Mouse (Mus musculus) layer of hippocampus, postnatal 10 days (tissue): ENCODE measurements around the gene Tulp4. TPM values are rescaled to one million over a fixed set of nuclear protein-coding genes. Genes with fewer than 3 reads are reported as not detected.
A peak's percentile ranks its signal among the peaks of the same experiment; 100 is the strongest.
"Not testable (repeated sequence)": the region's sequence is repeated elsewhere in the genome, so short reads cannot be mapped to it uniquely, and the experiment has no call there.

Experiments
- DNase-seq, 2 experiments: peaks; one replicate each; pipeline ENCODE4 v3.0.0; 2021; ENCODE audit warnings: low spot score in 2 of 2
- total RNA-seq, 2 experiments: library from RNA; stranded (reverse); gene quantifications; 2 replicates each; pipeline ENCODE4 v1.2.3; 2021

Tulp4 gene
- total RNA-seq, 2 experiments from 2014 or later = 292 to 299 TPM

- DNase-seq = no peak
Observed at GRCm38 (mm10) chr17:6186651-6187050, 80.4 kb downstream of the Tulp4 start.

- DNase-seq = no peak
Observed at GRCm38 (mm10) chr17:6187183-6187582, 80.9 kb downstream of the Tulp4 start.

GRCm38 (mm10) chr17:6189207-6189606 lies 83.0 kb downstream of the Tulp4 start:
- no peak for DNase-seq

GRCm38 (mm10) chr17:6192275-6192674 lies 86.0 kb downstream of the Tulp4 start:
- no peak for DNase-seq

- DNase-seq = no peak
Observed at GRCm38 (mm10) chr17:6195390-6195789, 89.2 kb downstream of the Tulp4 start.

GRCm38 (mm10) chr17:6197491-6197890 lies 91.3 kb downstream of the Tulp4 start:
- no peak for DNase-seq

GRCm38 (mm10) chr17:6198670-6199069 lies 92.4 kb downstream of the Tulp4 start:
- DNase-seq = no peak

GRCm38 (mm10) chr17:6199166-6199565 lies 92.9 kb downstream of the Tulp4 start:
- DNase-seq = no peak

- no peak for DNase-seq
Observed at GRCm38 (mm10) chr17:6201522-6202250, 95.4 kb downstream of the Tulp4 start.

GRCm38 (mm10) chr17:6202389-6203110 lies 96.3 kb downstream of the Tulp4 start:
- DNase-seq = no peak

- no peak for DNase-seq
Observed at GRCm38 (mm10) chr17:6203126-6203525, 96.9 kb downstream of the Tulp4 start.

- DNase-seq = no peak
Observed at GRCm38 (mm10) chr17:6203795-6204194, 97.6 kb downstream of the Tulp4 start.

- no peak for DNase-seq
Observed at GRCm38 (mm10) chr17:6211721-6212120, 105.5 kb downstream of the Tulp4 start.

GRCm38 (mm10) chr17:6215640-6216039 lies 109.4 kb downstream of the Tulp4 start:
- no peak for DNase-seq

- DNase-seq = no peak
Observed at GRCm38 (mm10) chr17:6216514-6216913, 110.3 kb downstream of the Tulp4 start.

GRCm38 (mm10) chr17:6232633-6233032 lies 126.4 kb downstream of the Tulp4 start:
- not testable (repeated sequence) for DNase-seq

GRCm38 (mm10) chr17:6251298-6251697 lies 145.1 kb downstream of the Tulp4 start:
- not testable (repeated sequence) for DNase-seq

GRCm38 (mm10) chr17:6256400-6257069 lies 150.3 kb downstream of the Tulp4 start, which contains the start of gene Tmem181a:
Tmem181a (plus strand) TSS chr17:6256860.
- not testable (repeated sequence) for DNase-seq

GRCm38 (mm10) chr17:6257070-6257456 lies 150.8 kb downstream of the Tulp4 start:
- peak; percentile 69 to 75 for DNase-seq

- peak; percentile 42 to 52 for DNase-seq
Observed at GRCm38 (mm10) chr17:6269876-6270831, 163.9 kb downstream of the Tulp4 start.

- DNase-seq = not testable (repeated sequence)
Observed at GRCm38 (mm10) chr17:6270840-6271239, 164.6 kb downstream of the Tulp4 start.
